Mouse (Mus musculus) olfactory bulb, adult 2 months (tissue): Measurements from ENCODE around the gene Ppip5k2.

Experiments
- CTCF ChIP-seq: fragments of 200-500 bp; IDR thresholded peaks from 2 replicates; pipeline ENCODE4 v1.5.1; 2012; ENCODE audit warnings: low read depth, mild to moderate bottlenecking, low read length, moderate library complexity; ENCODE audit not compliant: insufficient read depth
- POLR2A ChIP-seq: fragments of 200-500 bp; IDR thresholded peaks from 2 replicates; pipeline ENCODE4 v1.6.1; 2012; ENCODE audit warnings: mild to moderate bottlenecking, low read depth, low read length, moderate library complexity; ENCODE audit not compliant: insufficient read depth

- TF ChIP-seq CTCF = no peak
- no peak for TF ChIP-seq POLR2A
Measured at GRCm38 (mm10) chr1:97704646-97705045, 65.6 kb downstream of the Ppip5k2 start.
